Mouse (Mus musculus): ENCODE measurements around the gene Fkbp4.
A peak's percentile ranks its signal among the peaks of the same experiment; 100 is the strongest.

Fkbp4 gene

GRCm38 (mm10) chr6:128436356-128437005, 2.0 kb downstream of the Fkbp4 start:
- DNase-seq, result no peak

DNA sequence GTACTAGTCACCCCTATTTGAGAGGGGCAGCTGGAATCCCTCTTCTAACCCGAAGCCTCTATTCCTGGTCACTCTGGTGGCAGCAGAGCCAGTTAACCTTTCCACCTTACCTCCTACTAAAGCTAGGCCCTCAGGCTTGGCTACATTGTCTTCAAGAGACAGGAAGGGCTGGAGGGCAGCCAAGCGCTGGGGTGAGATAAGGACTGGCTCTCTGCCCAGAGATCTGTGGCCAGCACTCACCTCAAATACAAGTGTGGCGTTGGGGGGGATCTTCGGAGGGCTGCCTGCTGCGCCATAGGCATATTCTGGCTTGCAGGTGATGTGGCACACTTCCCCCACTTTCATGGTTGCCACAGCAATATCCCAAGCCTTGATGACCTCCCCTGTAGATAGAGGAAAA, 3.0 kb downstream of the Fkbp4 start:
- peak; percentile 91 for DNase-seq

DNA sequence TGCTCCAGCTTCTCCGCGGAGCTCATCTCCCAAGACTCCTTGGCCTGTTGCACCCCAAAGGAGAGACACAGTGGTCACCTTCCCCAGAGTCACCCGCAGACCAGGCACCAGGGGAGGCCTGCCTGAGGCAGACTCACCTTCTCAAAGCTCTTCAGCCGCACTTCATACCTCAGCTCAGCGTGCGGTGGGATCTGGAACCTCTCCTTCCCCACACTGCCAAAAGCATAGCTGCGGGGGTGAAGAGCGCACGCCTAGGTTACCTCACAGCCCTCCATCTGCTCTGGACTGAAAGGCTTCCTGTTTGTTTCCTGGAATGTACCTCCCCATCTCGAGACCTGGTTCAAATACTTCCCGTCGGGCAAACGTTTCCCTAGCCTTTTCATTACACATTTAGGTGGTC, 4.9 kb downstream of the Fkbp4 start:
- DNase-seq, result no peak

DNA sequence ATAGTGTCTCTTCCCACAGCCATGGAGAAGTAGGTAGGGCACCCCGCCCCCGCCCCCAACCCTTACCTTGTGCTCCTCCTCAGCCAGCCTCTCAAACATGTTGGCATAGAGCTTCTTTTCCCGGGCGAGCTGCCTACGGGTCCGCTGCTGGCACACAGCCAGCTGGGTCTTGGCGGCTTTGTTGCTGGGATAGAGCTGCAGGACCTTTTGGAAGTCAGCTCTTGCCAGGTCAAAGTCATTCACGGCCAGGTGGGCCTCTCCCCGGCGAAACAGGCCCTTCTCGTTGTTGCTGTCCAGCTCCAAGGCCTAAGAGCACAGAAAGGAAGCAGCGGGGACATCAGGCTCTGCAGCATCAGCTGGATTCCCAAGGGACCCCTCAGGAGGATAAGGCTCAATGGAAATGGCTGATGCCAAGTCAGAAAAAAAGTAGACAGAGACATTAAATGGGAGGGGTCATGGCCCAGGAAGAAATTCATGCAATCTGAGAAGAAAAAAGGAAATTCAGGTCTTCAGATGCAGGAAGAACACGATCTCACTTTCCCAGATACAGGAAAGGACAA, 6.0 kb downstream of the Fkbp4 start:
- no peak for DNase-seq

DNA sequence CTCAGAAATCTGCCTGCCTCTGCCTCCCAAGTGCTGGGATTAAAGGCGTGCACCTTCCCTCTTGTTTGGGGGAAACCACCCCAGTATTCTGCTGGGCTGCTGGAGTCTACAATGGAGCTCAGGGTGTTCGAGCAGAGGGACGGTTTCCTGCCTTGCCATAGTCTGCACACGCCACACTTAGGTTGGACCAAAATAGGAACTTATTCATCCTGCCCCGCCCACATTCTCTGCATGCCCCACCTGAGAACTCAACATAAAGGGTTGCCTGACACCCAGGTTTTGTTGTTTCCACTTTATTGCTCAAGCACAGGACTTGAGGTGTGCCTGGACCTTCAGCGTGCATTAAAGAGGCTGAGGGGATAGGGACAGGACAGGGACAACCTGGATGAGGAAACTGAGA, 8.7 kb downstream of the Fkbp4 start:
- DNase-seq, result no peak

DNA sequence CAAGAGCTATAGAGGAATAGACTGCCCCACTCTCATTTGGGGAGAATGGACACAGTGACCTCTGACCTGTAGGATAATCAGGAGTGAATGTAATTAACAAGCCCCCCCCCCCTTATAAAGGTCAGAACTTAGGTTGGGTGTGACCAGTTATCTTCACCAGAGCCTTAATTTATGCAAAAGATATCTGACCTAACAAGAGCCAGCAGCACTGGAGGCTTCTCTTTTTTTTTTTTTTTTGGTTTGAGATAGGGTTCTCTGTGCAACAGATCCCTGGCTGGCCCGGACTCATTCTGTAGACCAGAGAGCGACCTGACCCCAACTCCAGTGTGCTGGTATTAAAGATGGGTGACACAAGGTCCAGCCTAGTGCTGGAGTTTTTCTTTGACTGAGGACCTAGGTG, 9.2 kb downstream of the Fkbp4 start:
- DNase-seq, result no peak

DNA sequence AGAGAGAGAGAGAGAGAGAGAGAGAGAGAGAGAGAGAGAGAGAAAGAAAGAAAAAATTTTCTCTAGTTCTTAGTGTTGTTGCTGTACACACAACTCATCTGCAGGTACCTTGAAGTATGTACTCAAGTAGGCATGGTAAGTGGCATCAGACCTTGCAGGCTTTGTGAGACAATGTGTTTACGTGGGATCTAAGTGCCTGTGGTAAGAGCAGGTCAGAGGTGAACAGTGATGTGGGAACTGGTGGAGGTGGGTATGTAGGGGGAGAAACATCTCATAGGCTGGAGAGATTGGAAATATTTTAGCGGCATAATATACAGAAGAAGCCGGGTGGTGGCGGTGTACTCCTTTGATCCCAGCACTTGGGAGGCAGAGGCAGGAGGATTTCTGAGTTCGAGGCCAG, 10.9 kb downstream of the Fkbp4 start:
- DNase-seq, result no peak

GRCm38 (mm10) chr6:128425046-128425445, 13.4 kb downstream of the Fkbp4 start:
- no peak for DNase-seq

GRCm38 (mm10) chr6:128424269-128425019, 14.0 kb downstream of the Fkbp4 start, which contains the start of gene Itfg2:
Gene Itfg2 (minus strand): TSS chr6:128424931.
- peak; percentile 98 for DNase-seq

- no peak for DNase-seq
Observed at GRCm38 (mm10) chr6:128423496-128424268, 14.8 kb downstream of the Fkbp4 start.

- DNase-seq, result no peak
Observed at GRCm38 (mm10) chr6:128421480-128421879, 17.0 kb downstream of the Fkbp4 start.

GRCm38 (mm10) chr6:128421036-128421435, 17.4 kb downstream of the Fkbp4 start:
- DNase-seq, result no peak

GRCm38 (mm10) chr6:128418076-128418475, 20.4 kb downstream of the Fkbp4 start:
- no peak for DNase-seq

DNA sequence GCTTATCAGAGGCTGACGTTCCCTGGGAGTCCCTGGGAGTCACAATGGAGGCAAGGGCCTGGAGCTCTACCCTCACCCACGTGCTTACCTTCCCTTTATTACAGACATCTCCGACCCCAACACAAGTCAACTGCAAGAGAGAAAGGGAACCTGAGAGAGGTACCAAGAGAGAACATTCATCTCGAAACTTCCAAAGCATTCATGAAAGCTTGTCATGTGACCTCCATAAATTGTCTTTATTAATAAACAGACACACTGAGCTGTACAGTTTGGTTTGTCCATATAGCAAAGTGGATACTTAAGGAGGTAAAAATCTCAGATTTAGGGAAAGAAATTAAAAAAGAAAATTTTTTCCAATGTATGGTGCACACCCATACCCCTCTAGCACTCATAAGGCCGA, 22.3 kb downstream of the Fkbp4 start:
- no peak for DNase-seq

DNA sequence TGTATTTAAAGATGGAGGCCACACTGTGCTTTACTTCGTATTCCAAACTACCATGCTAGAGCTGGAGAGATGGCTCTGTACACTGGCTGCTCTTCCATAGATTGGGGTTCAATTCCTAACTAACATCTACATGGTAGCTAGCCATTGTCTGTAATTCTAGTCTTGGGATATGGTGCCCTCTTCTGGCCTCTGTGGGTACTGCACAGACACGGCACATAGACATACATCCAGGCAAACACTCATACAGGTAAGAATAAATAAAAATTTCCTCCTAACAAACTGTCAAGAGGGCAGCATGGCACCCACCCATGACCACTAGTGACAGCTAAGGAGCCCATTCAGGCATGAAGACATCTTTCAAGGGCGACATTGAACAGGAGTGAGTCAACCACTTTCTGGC, 27.4 kb downstream of the Fkbp4 start:
- peak; percentile 86 for DNase-seq

GRCm38 (mm10) chr6:128410305-128410704, 28.2 kb downstream of the Fkbp4 start:
- DNase-seq, result no peak

GRCm38 (mm10) chr6:128408544-128409125, 29.8 kb downstream of the Fkbp4 start:
- peak; percentile 59 for DNase-seq

GRCm38 (mm10) chr6:128404708-128405107, 33.8 kb downstream of the Fkbp4 start:
- no peak for DNase-seq

DNA sequence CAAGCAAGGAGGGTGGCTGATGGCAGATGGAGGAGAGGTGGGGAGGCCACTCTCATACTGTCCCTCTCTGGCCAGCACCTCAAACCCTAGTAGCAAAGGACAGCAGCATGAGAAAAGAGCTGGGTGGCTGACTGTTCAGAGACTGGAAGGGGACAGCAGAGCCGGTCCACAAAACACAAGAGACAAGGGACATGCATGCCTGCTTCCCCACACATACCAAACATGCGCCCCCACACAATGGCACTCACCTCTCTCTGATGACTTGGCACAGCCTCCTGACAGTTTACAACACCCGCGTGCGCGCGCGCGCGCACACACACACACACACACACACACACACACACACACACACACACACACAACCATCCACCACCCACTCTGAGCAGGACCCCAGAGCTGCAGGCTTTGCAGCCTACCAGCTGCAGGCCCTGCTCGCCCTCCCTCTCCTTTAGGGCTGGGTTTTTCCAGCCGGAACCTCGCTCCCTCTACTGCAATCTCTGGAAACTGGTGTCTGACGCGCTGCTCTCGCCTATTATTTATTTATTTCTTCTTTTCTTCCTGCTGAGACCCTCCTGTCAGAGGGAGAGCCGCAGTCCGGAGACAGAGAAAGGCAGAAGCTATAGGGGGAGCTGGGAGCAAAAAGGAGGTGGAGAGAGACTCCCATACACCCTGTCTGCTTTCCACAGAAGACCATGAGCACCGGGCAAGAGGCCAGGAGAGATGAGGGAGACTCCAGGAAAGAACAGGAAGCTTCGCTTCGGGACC, 38.9 kb downstream of the Fkbp4 start:
- DNase-seq, result peak; percentile 21

- no peak for DNase-seq
Observed at GRCm38 (mm10) chr6:128398996-128399395, 39.5 kb downstream of the Fkbp4 start, which contains the start of gene Nrip2. Gene Nrip2 (plus strand): TSS chr6:128399296.

GRCm38 (mm10) chr6:128397574-128398261, 40.8 kb downstream of the Fkbp4 start:
- DNase-seq, result peak; percentile 87

DNA sequence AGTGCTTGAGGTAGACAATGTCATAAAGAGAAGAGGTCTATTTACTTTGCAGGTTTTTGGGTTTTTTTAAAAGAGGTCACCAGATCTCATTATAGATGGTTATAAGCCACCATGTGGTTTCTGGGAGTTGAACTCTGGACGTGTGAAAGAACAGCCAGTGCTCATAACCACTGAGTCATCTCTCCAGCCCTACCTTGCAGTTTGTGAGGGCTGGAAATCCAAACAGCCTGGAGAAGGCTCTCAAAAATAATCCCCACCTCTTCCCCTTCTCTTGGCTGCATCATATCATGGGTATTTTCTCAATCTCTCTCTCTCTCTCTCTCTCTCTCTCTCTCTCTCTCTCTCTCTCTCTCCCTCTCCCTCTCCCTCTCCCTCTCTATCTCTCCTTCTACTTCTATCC, 47.8 kb downstream of the Fkbp4 start:
- DNase-seq, result no peak
